Mouse (Mus musculus): ENCODE measurements around the gene Nat8f2. TPM values are rescaled to one million over a fixed set of nuclear protein-coding genes. Genes with fewer than 3 reads are reported as not detected.

Nat8f2 gene
- polyA plus RNA-seq, 1 experiment from 2014 or later = 0.04 TPM

Other genes with a start within 250 kb of the Nat8f2 start
- not detected in 2 replicates for gene Nat8f7, start 156.0 kb downstream of the Nat8f2 start, polyA plus RNA-seq (2016; fragmentation: Nextera tagmentation; extraction: Ambion mirVana)
- not detected in 2 replicates for gene Nat8f3, start 103.4 kb downstream of the Nat8f2 start, polyA plus RNA-seq (2016; fragmentation: Nextera tagmentation; extraction: Ambion mirVana)
- gene Nat8f6, start 48.2 kb downstream of the Nat8f2 start, polyA plus RNA-seq (2016; fragmentation: Nextera tagmentation; extraction: Ambion mirVana) = not detected in 2 replicates
- not detected in 2 replicates for gene Nat8f5, start 48.2 kb downstream of the Nat8f2 start, polyA plus RNA-seq (2016; fragmentation: Nextera tagmentation; extraction: Ambion mirVana)
- gene Nat8, start 37.1 kb downstream of the Nat8f2 start, polyA plus RNA-seq (2016; fragmentation: Nextera tagmentation; extraction: Ambion mirVana) = not detected in 2 replicates
- 0.81 and 1.2 TPM in 2 replicates for gene Nat8f4, start 35.7 kb upstream of the Nat8f2 start, polyA plus RNA-seq (2016; fragmentation: Nextera tagmentation; extraction: Ambion mirVana)
- gene Tprkb, start 42.7 kb upstream of the Nat8f2 start, polyA plus RNA-seq (2016; fragmentation: Nextera tagmentation; extraction: Ambion mirVana) = 29.6 and 31.1 TPM in 2 replicates
- gene Nat8f1, start 46.5 kb upstream of the Nat8f2 start, polyA plus RNA-seq (2016; fragmentation: Nextera tagmentation; extraction: Ambion mirVana) = 3.4 and 4.5 TPM in 2 replicates
- 37.2 and 38.0 TPM in 2 replicates for gene Dusp11, start 92.5 kb upstream of the Nat8f2 start, polyA plus RNA-seq (2016; fragmentation: Nextera tagmentation; extraction: Ambion mirVana)
- not detected in 2 replicates for gene Figla, start 147.0 kb upstream of the Nat8f2 start, polyA plus RNA-seq (2016; fragmentation: Nextera tagmentation; extraction: Ambion mirVana)
- gene Add2, start 159.5 kb upstream of the Nat8f2 start, polyA plus RNA-seq (2016; fragmentation: Nextera tagmentation; extraction: Ambion mirVana) = 96.9 and 97.2 TPM in 2 replicates